Mouse (Mus musculus) myocyte (in vitro differentiated cells): ENCODE data around the gene Dynll1. TPM values are rescaled to one million over a fixed set of nuclear protein-coding genes. Genes with fewer than 3 reads are reported as not detected.

ENCODE experiments used
- H3K27me3 ChIP-seq: one replicate; pipeline ENCODE4 v1.6.1; 2011; ENCODE audit not compliant: control insufficient read depth, insufficient read depth, insufficient read length
- H3K36me3 ChIP-seq: one replicate; pipeline ENCODE4 v1.6.1; 2011; ENCODE audit not compliant: control insufficient read depth, insufficient read depth
- H3K4me2 ChIP-seq: one replicate; pipeline ENCODE4 v1.6.1; 2011; ENCODE audit warnings: low read depth, control low read depth
- H3K4me3 ChIP-seq: one replicate; pipeline ENCODE4 v1.5.1; 2011; ENCODE audit warnings: mild to moderate bottlenecking, control low read depth, moderate library complexity
- H3K79me2 ChIP-seq: one replicate; pipeline ENCODE4 v1.6.1; 2011; ENCODE audit not compliant: control insufficient read depth, insufficient read depth
- H3ac ChIP-seq: one replicate; pipeline ENCODE4 v1.6.1; 2011; ENCODE audit not compliant: control insufficient read depth, insufficient read length
- CEBPB ChIP-seq: IDR thresholded peaks from 2 replicates; pipeline ENCODE4 v1.6.1; 2011; ENCODE audit warnings: mild to moderate bottlenecking, moderate library complexity; ENCODE audit not compliant: poor library complexity, insufficient read depth, severe bottlenecking
- E2F4 ChIP-seq: IDR thresholded peaks from one replicate; pipeline ENCODE4 v1.6.1; 2011; ENCODE audit warnings: mild to moderate bottlenecking, control low read depth, moderate library complexity; ENCODE audit not compliant: insufficient read depth
- MAX ChIP-seq: IDR thresholded peaks from one replicate; pipeline ENCODE4 v1.6.1; 2011; ENCODE audit warnings: low read depth, mild to moderate bottlenecking, control low read depth
- MYOD1 ChIP-seq, 3 experiments: IDR thresholded peaks; one replicate each; pipeline ENCODE4 v1.6.1; 2011; ENCODE audit warnings: control low read depth in 2 of 3, low read depth in 2 of 3, mild to moderate bottlenecking in 2 of 3, moderate library complexity in 1 of 3; ENCODE audit not compliant: insufficient read length in 2 of 3, control insufficient read depth in 1 of 3
- MYOG ChIP-seq, 3 experiments: IDR thresholded peaks; one replicate each; pipeline ENCODE4 v1.6.1; 2011; ENCODE audit warnings: control low read depth in 2 of 3, low read depth in 2 of 3, mild to moderate bottlenecking in 2 of 3; ENCODE audit not compliant: insufficient read length in 2 of 3, control insufficient read depth in 1 of 3, insufficient read depth in 1 of 3
- POLR2A ChIP-seq: IDR thresholded peaks from one replicate; pipeline ENCODE4 v1.6.1; 2011; ENCODE audit warnings: low read depth, mild to moderate bottlenecking, control low read depth, moderate library complexity; ENCODE audit not compliant: insufficient read length
- POLR2AphosphoS2 ChIP-seq: IDR thresholded peaks from one replicate; pipeline ENCODE4 v1.6.1; 2011; ENCODE audit warnings: low read depth, control low read depth; ENCODE audit not compliant: insufficient read length
- REST ChIP-seq: IDR thresholded peaks from one replicate; pipeline ENCODE4 v1.6.1; 2011; ENCODE audit warnings: mild to moderate bottlenecking, control low read depth, moderate library complexity; ENCODE audit not compliant: insufficient read depth, insufficient read length
- SRF ChIP-seq: IDR thresholded peaks from one replicate; pipeline ENCODE4 v1.6.1; 2011; ENCODE audit warnings: low read depth; ENCODE audit not compliant: control insufficient read depth, insufficient read length
- TCF12 ChIP-seq: IDR thresholded peaks from one replicate; pipeline ENCODE4 v1.6.1; 2011; ENCODE audit warnings: mild to moderate bottlenecking, control low read depth; ENCODE audit not compliant: poor library complexity, insufficient read depth, severe bottlenecking
- TCF3 ChIP-seq: IDR thresholded peaks from one replicate; pipeline ENCODE4 v1.6.1; 2011; ENCODE audit warnings: low read depth, control low read depth; ENCODE audit not compliant: insufficient read length
- USF1 ChIP-seq: IDR thresholded peaks from one replicate; pipeline ENCODE4 v1.6.1; 2011; ENCODE audit warnings: low read depth, mild to moderate bottlenecking, control low read depth, moderate library complexity
- polyA plus RNA-seq: library from polyadenylated mRNA; unstranded; fragments of >200 nt; fragmentation: generic; extraction: Trizol; gene quantifications from one replicate; pipeline ENCODE4 v1.2.1, GENCODE M21; 2012; ENCODE audit warnings: missing spikeins

Gene Dynll1
- polyA plus RNA-seq, 1 experiment = 585 TPM

DNA sequence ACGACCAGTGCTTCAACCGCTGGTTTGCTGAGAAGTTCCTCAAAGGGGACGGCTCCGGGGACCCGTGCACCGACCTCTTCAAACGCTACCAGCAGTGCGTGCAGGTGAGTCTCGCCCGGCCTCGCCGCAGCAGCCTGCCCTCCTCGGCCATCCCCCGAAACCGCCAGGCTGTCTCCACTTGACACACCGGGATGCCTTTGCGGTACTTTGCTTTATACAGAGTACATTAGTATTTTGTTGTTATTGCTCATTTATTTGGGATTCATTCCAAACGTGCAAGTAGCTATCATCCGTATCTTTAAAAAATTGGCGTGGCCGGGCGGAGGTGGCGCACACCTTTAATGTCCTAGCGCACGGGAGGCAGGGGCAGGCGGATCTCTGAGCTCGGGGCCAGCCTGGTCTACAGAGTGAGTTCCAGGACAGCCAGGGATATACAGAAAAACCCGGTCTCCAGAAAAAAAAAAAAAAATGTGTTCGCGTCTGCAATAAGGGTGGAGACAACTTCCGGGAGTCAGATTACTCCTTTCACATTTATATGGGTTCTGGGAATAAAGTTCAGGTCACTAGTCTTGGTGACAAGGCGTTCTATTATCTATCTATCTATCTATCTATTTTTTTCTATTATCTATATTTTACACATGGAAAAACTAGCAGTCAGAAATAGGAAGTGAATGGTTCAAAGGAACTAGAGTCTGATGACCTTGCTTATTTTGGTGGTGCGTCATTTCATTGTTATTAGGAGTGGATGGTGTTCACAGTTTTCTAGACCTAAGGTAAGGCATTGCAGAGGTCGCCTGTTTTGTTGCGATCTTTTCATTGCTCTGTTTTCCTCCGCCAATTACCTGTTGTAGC, 40.7 kb upstream of the Dynll1 start:
- peaks cover 35% of the 10 kb centered on the region for H3K79me2 ChIP-seq
- no peaks in the 10 kb centered on the region for H3K27me3 ChIP-seq
- TF ChIP-seq POLR2A (no peak), REST (no peak), TCF12 (no peak), SRF (no peak), MAX (no peak), CEBPB (no peak), USF1 (no peak), POLR2AphosphoS2 (no peak), MYOG (IDR thresholded peaks at IDR 0.05; ENCODE audit: control insufficient read depth in 1 of 3, insufficient read depth in 1 of 3, insufficient read length in 2 of 3, low read depth in 2 of 3) (no peak)
- H3K4me2 ChIP-seq = peak overlapping the region; percentile 84
- H3K36me3 ChIP-seq = peaks cover 18% of the 10 kb centered on the region
- H3K4me3 ChIP-seq = peak overlapping the region; percentile 91
- peak overlapping the region; percentile 99 for H3ac ChIP-seq

DNA sequence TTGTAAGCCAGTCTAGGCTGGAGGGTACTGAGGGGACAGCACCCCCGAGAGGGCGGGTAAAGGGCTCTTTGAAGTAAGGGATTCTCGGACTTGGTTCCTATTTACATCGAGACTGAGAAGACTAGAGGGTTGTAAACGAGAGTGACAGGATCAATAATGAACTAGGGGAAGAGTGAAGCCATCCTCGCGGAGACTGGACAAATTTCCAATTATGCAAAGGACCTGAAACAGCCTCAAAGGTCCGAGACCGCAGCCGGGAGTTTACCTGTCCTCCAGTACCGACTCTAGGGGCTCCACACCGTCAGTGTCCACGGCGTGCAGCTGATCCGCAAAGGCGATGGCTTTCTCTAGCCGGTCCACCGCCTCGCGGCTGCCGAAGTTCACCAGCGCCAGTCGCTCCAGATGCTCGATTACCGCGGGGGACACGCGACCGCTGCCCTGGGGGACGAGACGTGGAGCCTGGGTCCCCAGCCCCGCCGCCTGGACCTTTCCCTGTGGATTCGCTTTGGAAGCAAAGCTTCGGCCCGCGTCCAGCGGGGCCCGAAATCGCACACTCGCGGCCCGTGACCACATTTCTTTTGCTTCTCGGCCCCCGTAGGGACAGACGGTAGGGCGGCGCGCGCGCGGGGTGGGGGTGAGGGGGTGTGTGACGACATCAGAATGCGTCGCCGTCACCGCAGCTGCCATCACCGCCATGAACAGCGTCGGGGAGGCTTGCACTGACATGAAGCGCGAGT, 39.9 kb upstream of the Dynll1 start, which contains the start of the genes Gatc and Triap1:
TSS of gene Gatc (minus strand) at position 602 of the 737 bp plus-strand sequence.
TSS of gene Triap1 (plus strand) at position 649 of the 737 bp plus-strand sequence.
- Histone ChIP-seq H3K27me3 (no peaks in the 10 kb centered on the region), H3K36me3 (peaks cover 23% of the 10 kb centered on the region), H3K4me2 (peak within 1 kb of the TSS; percentile 85), H3K79me2 (peaks cover 27% of the 10 kb centered on the region), H3ac (peak within 1 kb of the TSS; percentile 99), H3K4me3 (peak within 1 kb of the TSS; percentile 91)
- TF ChIP-seq USF1 = no peak
- TF ChIP-seq POLR2AphosphoS2 = peak; percentile 92
- TF ChIP-seq POLR2A = peak; percentile 93
- TF ChIP-seq TCF12 = no peak
- peak; percentile 28 for TF ChIP-seq SRF
- TF ChIP-seq TCF3 = peak; percentile 4
- peak; percentile 6 to 89 (median 71) for TF ChIP-seq MYOG (IDR thresholded peaks at IDR 0.05; ENCODE audit: control insufficient read depth in 1 of 3, insufficient read depth in 1 of 3, insufficient read length in 2 of 3, low read depth in 2 of 3)
- no peak for TF ChIP-seq E2F4
- peak in 2 of 3 experiments; percentile 83 to 87 for TF ChIP-seq MYOD1 (IDR thresholded peaks at IDR 0.05; ENCODE audit: control insufficient read depth in 1 of 3, insufficient read length in 2 of 3, low read depth in 2 of 3)
- TF ChIP-seq MAX = no peak

DNA sequence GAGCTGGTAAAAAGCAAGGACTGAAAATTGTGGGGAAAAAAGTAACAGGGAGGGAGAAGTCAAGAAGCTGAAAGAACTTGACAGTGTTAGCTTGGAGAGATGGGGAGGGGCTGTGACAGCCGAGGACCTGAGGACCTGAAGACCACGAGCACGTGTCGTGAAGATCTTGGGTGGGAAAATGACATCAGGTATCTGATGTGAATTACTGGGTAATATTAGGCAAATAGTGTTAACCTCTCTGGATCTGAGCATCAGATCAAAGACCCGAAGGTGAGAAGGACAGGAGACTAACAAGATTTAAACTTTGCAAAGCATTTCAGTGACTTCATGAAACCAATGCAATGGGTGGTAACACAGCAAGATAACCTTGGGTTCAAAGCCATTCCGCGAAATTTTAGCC, 39.2 kb upstream of the Dynll1 start:
- H3K4me2 ChIP-seq = peak overlapping the region; percentile 85
- peak overlapping the region; percentile 91 for H3K4me3 ChIP-seq
- H3K36me3 ChIP-seq = peaks cover 23% of the 10 kb centered on the region
- TF ChIP-seq SRF (no peak), MYOD1 (IDR thresholded peaks at IDR 0.05; ENCODE audit: control insufficient read depth in 1 of 3, insufficient read length in 2 of 3, low read depth in 2 of 3) (no peak), POLR2A (no peak), TCF3 (no peak), MAX (no peak), REST (no peak), USF1 (no peak), TCF12 (no peak), CEBPB (no peak), POLR2AphosphoS2 (no peak), MYOG (IDR thresholded peaks at IDR 0.05; ENCODE audit: control insufficient read depth in 1 of 3, insufficient read depth in 1 of 3, insufficient read length in 2 of 3, low read depth in 2 of 3) (no peak), E2F4 (no peak)
- no peaks in the 10 kb centered on the region for H3K27me3 ChIP-seq
- H3ac ChIP-seq = peak overlapping the region; percentile 99
- peaks cover 20% of the 10 kb centered on the region for H3K79me2 ChIP-seq

- no peak overlapping the region for H3K4me3 ChIP-seq
- no peak overlapping the region for H3ac ChIP-seq
- no peaks in the 10 kb centered on the region for H3K27me3 ChIP-seq
- TF ChIP-seq MYOD1 (IDR thresholded peaks at IDR 0.05; ENCODE audit: control insufficient read depth in 1 of 3, insufficient read length in 2 of 3, low read depth in 2 of 3) (no peak), MAX (no peak), CEBPB (no peak), SRF (no peak), REST (no peak), USF1 (no peak)
- H3K4me2 ChIP-seq = no peak overlapping the region
- peaks cover 33% of the 10 kb centered on the region for H3K79me2 ChIP-seq
- peaks cover 49% of the 10 kb centered on the region for H3K36me3 ChIP-seq
Measured at GRCm38 (mm10) chr5:115333626-115334025, 32.8 kb upstream of the Dynll1 start.
